Mouse (Mus musculus): ENCODE measurements at regions not wholly inside any gene's neighbourhood (a gene's known extent, or its start where the extent isn't known, plus 50 kb on each side); places are given as distances from the start of the nearest gene placed in this dataset.
"Not testable (repeated sequence)": the region's sequence is repeated elsewhere in the genome, so short reads cannot be mapped to it uniquely, and the experiment has no call there.

GRCm38 (mm10) chr12:20415397-20415796 is 461.1 kb downstream of the Gm21863 start:
- DNase-seq (ENCODE audit: low spot score in 2 of 2): peak in 1 of 2 experiments; percentile 1

DNA sequence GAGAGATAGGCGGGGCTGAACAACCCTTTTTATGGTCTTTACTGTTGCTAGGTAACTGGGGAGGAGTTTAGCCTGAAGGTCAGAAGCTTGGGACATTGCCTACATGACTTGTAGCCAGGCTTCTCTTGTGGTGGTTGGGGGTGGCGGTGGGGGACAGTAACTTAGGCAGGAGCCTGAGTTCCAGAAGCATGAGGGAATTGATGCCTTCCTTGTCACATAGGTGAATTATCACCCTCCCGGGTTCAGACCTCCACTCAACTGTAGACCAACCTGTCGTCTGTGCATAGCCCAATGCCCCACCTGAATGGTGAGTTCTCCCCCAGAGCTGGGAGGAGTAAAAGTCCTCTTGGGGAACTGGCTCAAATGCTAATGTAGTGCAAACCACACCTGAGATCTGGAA is 472.1 kb downstream of the Gm21863 start:
- DNase-seq (ENCODE audit: low spot score in 2 of 2): not testable (repeated sequence)

GRCm38 (mm10) chr12:20464585-20464984 is 510.3 kb downstream of the Gm21863 start:
- peak; percentile 2 to 7 for DNase-seq (ENCODE audit: low spot score in 2 of 2)

Data from urinary bladder, postnatal 36 days (tissue).